Comparison of ENCODE assay signal across 9 mouse cellular contexts in genomic region chr13:94882711-94883145, GRCm38 (mm10). TPM values are rescaled to one million over a fixed set of nuclear protein-coding genes. Genes with fewer than 3 reads are reported as not detected.
DNase-seq lines count a peak whose midpoint lies in the region; ATAC-seq and TF ChIP-seq lines count a peak whose summit lies in the region.
"Had no signal": no experiment of that assay in that cellular context is flagged by ENCODE, and none has a peak within 500 bp of the region (broad histone marks: within the 10 kb centered on the region; RNA-seq: fewer than 3 reads in every experiment).

No protein-coding gene starts in this region.

- TF ChIP-seq POLR2A in heart, adult 2 months (IDR thresholded peaks at IDR 0.05; ENCODE audit: insufficient read depth, low read depth, low read length), result no peak

- under 1% methylated on average over 37 of the region's 37 CpGs for WGBS in heart, adult 2 months
- under 1% methylated on average over 30 of the region's 37 CpGs for WGBS in heart, postnatal 0 days
- WGBS in liver, postnatal 0 days (ENCODE audit: insufficient replicate concordance), result 1% methylated on average over 31 of the region's 37 CpGs

- DNase-seq in heart, adult 2 months, result no peak
- DNase-seq in heart, postnatal 36 days, result no peak
- peak; percentile 57 for DNase-seq in ES-CJ7 (ENCODE audit: low read depth, low spot score)
- no peak for DNase-seq in heart, postnatal 0 days (ENCODE audit: low spot score)
- DNase-seq in liver, postnatal 0 days, result no peak
- DNase-seq in adrenal gland, adult (ENCODE audit: inconsistent age in 2 of 2, low spot score in 1 of 2), result no peak
- no peak for DNase-seq in lung, adult 18-20 months

- H3K79me2 ChIP-seq in heart, adult 2 months (replicated peaks; ENCODE audit: control insufficient read depth, insufficient read depth, low read length), result no peaks in the 10 kb centered on the region

- peaks cover 2% of the 10 kb centered on the region for H3K4me1 ChIP-seq in heart, adult 2 months (ENCODE audit: control insufficient read depth, insufficient read depth, low read length)
- H3K4me1 ChIP-seq in heart, postnatal 0 days (ENCODE audit: control insufficient read depth, insufficient read depth), result 0 out of 2 replicates have a peak, but pooled peaks cover 13% of the 10 kb centered on the region
- peaks cover 14% of the 10 kb centered on the region for H3K4me1 ChIP-seq in liver, postnatal 0 days (ENCODE audit: insufficient read depth)

- peaks cover 30% of the 10 kb centered on the region for H3K27me3 ChIP-seq in heart, adult 2 months (ENCODE audit: control insufficient read depth, insufficient read depth, low read length)
- peaks cover 91% of the 10 kb centered on the region for H3K27me3 ChIP-seq in heart, postnatal 0 days (ENCODE audit: control insufficient read depth, insufficient read depth, low read length)
- H3K27me3 ChIP-seq in liver, postnatal 0 days (ENCODE audit: insufficient read depth, low read length), result peaks cover 88% of the 10 kb centered on the region

- intact Hi-C loops in heart, adult 2 months (cut with DNase I), result no loop called here
- intact Hi-C loops in heart, postnatal 36 days (cut with DNase I), result no loop called here

- H3K9ac ChIP-seq in heart, adult 2 months (ENCODE audit: low read depth, low read length), result no peak overlapping the region
- no peak overlapping the region for H3K9ac ChIP-seq in heart, postnatal 0 days (replicated peaks; ENCODE audit: low read depth, low read length)
- H3K9ac ChIP-seq in liver, postnatal 0 days (replicated peaks), result no peak overlapping the region

- no peak for TF ChIP-seq CTCF in heart, adult 2 months (IDR thresholded peaks at IDR 0.05)
- TF ChIP-seq CTCF in heart, postnatal 0 days (IDR thresholded peaks at IDR 0.05; ENCODE audit: low read depth), result no peak
- TF ChIP-seq CTCF in liver, postnatal 0 days (IDR thresholded peaks at IDR 0.05; ENCODE audit: low read depth), result no peak

- TF ChIP-seq EP300 in heart, adult 2 months (IDR thresholded peaks at IDR 0.05; ENCODE audit: insufficient read depth, low read depth, low read length), result no peak
- no peak for TF ChIP-seq EP300 in heart, postnatal 0 days (IDR thresholded peaks at IDR 0.05; ENCODE audit: low read depth)
- TF ChIP-seq EP300 in liver, postnatal 0 days (IDR thresholded peaks at IDR 0.05; ENCODE audit: low read depth), result no peak

- no peak overlapping the region for H3K27ac ChIP-seq in heart, adult 2 months
- H3K27ac ChIP-seq in heart, postnatal 0 days (ENCODE audit: low read depth), result no peak overlapping the region
- no peak overlapping the region for H3K27ac ChIP-seq in liver, postnatal 0 days (ENCODE audit: low read depth)

- ATAC-seq in heart, postnatal 0 days (ENCODE audit: insufficient read depth, low read depth), result peak; percentile 11; the same call in 1 of the 2 replicates
- no peak for ATAC-seq in liver, postnatal 0 days
- ATAC-seq in activated CD4-positive, CD25-positive, alpha-beta regulatory T cell, adult 4 months, result no peak

- peak overlapping the region; percentile 44 for H3K4me3 ChIP-seq in heart, adult 2 months
- peak overlapping the region; percentile 57 for H3K4me3 ChIP-seq in heart, postnatal 0 days (ENCODE audit: low read depth, low read length)
- peak overlapping the region; percentile 42 for H3K4me3 ChIP-seq in liver, postnatal 0 days (ENCODE audit: low read depth, low read length)

- H3K9me3 ChIP-seq in heart, postnatal 0 days (replicated peaks; ENCODE audit: control insufficient read depth, low read length), result no peaks in the 10 kb centered on the region
- no peaks in the 10 kb centered on the region for H3K9me3 ChIP-seq in liver, postnatal 0 days (ENCODE audit: low read length)

- no peaks in the 10 kb centered on the region for H3K36me3 ChIP-seq in heart, adult 2 months (ENCODE audit: control insufficient read depth, insufficient read depth, low read length)
- no peaks in the 10 kb centered on the region for H3K36me3 ChIP-seq in heart, postnatal 0 days (replicated peaks; ENCODE audit: control insufficient read depth, insufficient read depth, low read length)
- H3K36me3 ChIP-seq in liver, postnatal 0 days (replicated peaks; ENCODE audit: insufficient read depth, low read length), result no peaks in the 10 kb centered on the region

- peak overlapping the region; percentile 93 for H3K4me2 ChIP-seq in heart, postnatal 0 days (ENCODE audit: low read depth, low read length)
- peak overlapping the region; percentile 66 for H3K4me2 ChIP-seq in liver, postnatal 0 days (ENCODE audit: low read depth, low read length)

RNA-seq across cellular contexts. Expression of gene Otp, which starts 7.3 kb away (rescaled TPM):
- not detected for total RNA-seq in heart, adult 2 months (2021)
- polyA plus RNA-seq in heart, adult 2 months (2012; rRNA removed), result not detected in 2 replicates
- total RNA-seq in heart, postnatal 36 days (2021), result not detected
- not detected in 2 replicates for total RNA-seq in heart, postnatal 0 days (2014; rRNA removed; ENCODE audit: low replicate concordance)
- not detected in 2 replicates for polyA plus RNA-seq in heart, postnatal 0 days (2015; fragmentation: Nextera tagmentation; extraction: Ambion mirVana)
- polyA plus RNA-seq in liver, postnatal 0 days (2015; fragmentation: Nextera tagmentation; extraction: Ambion mirVana), result not detected in 2 replicates
- not detected for polyA plus RNA-seq in activated CD4-positive, CD25-positive, alpha-beta regulatory T cell, adult 4 months (2017; shearing (Covaris generic))
- polyA plus RNA-seq: C2C12 had no signal
